Mouse (Mus musculus) right cerebral cortex, postnatal 4 days (tissue): ENCODE data around the gene Dgcr8.

ENCODE experiments used
- DNase-seq: peaks from one replicate; pipeline ENCODE4 v3.0.0-alpha.2; 2022

Gene Dgcr8

DNA sequence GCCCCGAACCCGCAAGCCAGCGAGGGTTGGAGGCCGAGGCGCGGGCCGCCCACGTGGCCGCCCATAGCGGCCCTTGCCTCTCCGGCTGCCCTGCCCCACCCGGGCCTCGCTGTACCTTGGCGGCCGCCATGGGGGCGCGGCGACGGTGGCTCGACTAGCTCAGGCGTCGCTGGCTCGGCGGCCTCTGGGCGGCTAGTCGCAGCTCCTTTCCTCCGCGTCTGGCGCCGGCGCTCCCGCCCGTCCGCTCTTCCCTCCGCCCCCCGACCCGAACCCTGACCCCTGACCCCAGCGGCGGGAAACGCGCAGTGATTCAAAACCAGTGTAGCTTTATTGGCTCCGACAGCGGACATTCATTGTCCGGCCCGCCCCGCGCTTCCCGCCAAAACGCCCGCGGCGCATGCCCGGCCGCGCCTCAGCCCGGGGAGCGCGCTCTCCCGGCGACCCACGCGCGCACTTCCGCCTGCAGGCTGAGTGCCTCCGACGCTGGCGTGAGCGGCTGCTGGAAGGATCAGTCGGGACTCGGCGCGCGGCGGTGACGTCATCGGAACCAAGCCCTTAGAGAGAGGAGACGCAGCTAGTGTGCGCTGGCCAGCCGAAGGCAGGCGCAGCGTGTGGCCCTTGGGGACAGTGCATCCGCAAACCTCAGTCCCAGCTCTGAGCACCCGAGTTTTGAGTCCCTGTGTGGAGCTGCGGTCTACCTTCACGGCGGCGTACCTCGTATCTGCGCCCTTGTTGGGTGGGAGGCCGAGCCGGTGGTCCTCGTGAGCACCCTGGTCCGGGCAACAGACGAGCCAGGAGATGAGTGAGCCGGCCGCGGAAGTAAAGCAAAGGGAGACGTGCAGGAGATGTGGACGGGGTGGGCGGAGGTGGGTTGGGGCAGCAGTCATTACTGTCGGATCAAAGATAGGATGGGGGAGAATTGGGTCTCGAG lies 40.3 kb downstream of the Dgcr8 start, which contains the start of the genes Trmt2a and Ranbp1:
Gene Trmt2a, plus strand, starts transcription at position 247 of the 931 bp plus-strand sequence.
Gene Ranbp1, minus strand, starts transcription at position 300 of the 931 bp plus-strand sequence.
- peak; percentile 99 for DNase-seq

DNA sequence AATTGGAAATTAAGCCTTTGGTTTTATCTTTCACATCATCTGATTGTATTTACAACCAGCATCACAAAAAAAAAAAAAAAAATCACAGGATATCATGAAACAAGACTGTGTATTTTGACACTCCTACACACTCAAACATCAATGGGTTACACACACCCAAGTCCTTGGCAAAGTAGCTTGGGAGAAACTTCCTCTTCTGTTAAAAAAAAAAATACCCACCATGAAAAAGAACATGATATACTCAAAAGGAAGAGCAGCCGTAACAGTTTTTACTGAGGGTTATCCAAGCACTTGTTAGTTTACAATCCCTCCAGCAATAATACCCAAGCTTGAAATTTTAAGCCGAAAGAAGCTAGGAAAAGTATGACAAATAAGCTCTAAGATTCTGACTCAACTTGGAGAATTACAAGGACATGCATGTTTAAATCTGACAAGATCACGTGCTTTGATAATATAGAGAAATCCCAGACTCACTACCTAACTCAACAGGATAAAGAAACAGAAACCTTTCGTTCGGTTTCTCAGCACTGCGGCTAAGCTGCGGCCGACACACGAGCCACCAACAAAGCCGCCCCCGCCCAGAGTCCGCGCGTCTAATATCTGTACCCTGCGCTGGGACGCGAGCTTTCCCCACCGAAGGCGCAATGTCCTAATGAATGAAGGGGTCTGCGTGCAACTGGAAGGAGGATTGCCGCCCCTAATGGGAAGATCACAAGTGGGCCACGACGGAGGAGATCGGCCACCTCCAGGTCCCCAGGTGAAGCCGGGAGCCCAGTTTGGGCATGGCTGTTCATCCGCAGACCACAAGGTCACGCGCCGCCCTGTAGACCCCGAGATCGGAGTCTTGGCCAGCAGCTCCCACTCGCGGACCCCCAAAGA lies 41.3 kb downstream of the Dgcr8 start:
- no peak for DNase-seq

DNA sequence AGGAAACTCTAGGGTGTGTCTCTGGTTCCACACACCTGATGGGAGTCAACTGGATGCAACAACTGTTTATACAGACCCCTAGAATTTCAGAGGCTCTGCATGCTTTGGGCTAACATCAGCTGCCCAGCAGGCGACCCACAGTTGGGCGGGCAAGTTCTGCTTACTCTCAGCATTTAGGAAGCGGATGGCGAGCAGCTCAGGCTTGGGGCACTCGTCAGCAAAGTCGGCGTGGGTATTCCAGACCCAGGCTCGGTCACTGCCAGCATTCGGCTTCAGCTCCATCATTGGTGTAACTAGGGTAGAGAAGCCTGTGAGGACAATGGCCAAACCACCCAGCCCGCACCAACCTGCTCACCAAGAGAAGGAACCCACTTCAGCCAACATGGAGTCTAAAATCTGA lies 47.5 kb downstream of the Dgcr8 start:
- DNase-seq, result no peak

DNA sequence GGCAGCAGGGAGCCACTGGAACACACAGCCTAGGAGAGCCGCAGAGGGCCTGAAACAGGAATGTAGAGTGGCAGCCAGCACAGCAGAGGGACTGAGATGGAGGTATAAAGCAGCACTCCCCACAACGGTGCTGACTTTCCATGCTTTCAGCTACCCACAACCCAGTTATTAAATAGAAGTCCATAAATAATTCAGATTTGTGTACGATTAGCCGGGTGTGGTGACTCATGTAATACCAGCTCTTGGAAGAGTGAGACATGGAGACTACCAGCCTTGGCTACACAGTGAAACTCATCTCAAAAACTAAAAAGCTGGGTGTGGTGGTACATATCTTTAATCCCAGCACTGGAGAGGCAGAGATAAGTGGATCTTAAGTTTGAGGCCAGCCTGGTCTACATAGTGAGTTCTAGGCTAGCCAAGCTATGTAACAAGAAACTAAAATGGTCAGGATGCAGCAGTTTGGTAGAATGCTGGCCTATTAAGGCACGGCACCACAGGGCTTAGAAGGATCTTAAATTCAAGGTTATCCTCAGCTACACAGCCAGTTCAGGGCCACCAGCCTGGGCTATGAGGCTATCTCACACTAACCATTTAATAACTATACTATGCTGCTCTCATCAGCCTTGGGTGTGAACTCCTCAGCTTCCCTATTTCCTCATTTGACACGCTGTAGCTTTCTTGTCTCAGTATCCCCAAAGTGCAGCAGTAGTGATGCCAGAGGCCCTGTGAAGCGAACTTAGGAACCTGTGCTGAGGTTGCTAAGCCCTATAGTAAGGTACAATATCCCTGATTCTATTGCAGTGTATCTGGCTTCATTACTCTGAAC lies 52.2 kb downstream of the Dgcr8 start:
- no peak for DNase-seq

DNA sequence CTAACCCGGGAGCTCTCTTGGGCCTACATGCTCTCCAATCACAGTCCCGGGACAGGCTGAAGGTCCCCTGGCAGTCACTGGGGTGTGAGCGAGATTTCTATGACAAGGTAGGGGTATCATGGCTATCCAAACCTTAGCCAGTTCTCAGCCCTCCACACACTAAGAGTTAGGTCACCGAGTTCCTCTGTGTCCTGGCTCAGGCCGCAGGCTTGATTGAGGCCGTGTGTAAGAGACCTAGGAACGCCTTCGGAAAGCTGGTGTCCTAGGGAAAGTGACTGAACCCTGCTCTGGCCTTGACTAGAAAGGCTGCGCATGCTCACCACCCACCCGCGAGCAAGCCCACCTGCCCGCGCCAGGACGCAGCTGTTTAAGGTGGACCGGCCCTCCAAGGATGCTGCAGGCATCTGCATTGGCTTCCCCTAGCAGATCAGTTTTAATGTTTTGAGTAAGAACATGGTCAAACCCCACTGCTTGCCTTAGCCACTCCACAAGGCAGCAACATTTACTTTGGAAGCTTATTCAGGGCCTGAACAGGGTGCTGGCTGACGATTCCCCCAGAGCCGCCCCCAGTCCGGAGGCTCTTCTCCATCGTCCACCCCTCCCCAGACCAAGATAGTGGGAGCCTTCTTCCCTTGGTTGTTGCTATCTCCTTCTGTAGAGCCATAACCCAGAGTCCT lies 53.5 kb downstream of the Dgcr8 start:
- peak; percentile 66 for DNase-seq

DNA sequence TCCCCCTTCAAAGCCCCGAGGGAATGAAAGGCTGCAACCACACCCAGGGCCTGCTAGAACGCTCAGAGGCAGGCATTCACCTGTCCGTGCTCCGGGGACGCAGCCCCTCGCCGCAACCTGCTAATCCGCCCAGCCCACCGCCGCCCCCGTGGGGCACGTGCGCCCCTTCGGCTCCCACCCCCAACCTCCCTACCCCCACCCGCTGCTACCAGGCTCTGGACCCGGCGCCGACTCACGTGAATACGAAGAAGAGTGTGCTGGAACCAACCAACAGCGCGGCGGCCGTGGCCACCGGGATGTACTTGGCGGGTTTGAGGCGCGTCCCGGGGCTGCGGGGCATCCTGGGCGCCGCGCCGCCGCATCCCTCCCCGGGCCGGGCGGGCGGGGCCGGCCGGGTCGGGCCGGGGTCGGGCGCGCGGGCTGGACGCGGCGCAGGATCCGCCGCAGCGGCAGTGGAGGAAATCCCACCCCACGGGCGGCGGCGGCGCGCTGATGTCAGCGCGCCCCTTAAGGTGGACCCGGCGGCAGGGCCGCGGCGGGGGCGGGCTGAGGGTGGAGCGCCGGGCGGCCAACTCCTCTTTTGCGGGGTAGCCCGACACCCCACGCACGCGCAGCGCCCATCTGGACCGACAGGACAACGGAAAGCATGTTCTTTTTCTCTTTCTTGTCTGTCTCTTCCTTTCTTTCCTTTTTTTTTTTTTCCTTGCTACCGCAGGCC lies 54.2 kb downstream of the Dgcr8 start, which contains the start of gene Zdhhc8:
Gene Zdhhc8, minus strand, starts transcription at position 466 of the 718 bp plus-strand sequence.
- peak; percentile 81 for DNase-seq

DNA sequence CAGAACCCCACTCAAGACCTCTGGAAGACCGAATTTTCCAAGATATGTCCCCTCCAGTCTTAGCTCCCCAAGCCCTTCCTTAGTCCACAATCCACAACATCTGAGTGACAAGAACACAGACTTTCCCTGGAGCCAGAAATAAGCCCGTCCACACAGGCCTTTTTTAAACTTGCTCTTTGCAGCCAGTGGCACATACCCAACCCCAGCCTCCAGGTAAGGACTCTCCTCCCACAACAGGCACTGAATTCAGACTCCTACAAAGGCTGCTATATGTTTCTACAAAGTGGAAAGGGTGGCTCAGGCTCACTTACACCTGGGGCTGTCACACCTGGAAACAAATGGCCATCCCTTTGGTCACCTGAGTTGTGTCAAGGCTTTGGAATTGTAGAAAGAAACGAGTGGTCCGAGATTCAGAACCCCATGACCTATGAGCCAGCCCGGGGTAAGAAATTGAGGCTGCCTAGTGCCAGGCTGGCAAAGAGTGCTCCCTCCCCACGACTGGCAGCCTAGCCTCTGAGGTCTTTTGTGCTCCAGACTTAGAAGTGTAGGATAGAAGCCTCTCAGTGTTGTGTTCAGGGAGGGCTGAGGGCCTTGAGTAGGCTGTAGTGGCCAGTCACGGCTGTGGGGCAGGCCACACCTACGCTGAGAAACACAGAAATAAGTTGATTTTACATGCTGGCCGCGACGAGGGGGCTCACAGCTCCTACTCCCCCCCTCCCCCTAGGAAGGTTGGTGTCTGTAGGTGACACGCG lies 55.0 kb downstream of the Dgcr8 start:
- no peak for DNase-seq

DNA sequence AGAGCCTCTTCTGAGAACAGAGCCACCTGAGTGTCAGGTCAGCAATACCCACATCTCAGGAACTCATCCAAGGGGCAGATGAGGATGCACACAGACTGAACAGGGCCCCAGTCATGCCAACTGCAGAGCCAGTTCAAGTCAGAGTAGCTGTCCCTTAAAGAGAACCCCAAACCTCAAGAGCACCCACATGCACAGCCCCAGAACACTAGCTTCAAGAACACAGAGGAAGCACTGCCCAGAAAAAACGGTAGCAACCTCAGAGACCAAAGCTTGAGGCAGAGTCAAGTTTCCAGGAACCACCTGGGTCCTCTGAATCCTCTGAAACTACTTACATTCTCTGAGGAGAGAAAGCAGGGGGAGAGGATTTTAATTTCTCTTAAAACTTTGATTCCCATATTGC lies 55.6 kb downstream of the Dgcr8 start:
- DNase-seq, result no peak

DNA sequence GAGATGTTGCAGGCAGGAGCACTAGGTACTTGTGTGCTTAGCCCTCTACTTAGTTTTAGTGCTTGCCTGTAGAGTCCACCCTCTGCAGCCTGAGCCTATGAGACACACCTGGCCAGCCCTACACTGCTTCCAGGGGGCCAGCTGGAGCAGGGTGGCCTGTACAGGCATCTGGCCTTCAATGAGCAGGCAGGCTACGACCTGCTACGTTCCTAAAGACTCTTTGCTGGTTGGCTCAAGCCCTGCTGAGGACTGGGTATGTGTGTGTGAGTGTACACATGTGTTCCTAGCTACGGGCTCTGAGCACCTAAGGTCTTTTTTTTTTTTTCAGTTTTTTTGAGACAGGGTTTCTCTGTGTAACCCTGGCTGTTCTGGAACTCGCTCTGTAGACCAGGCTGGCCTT lies 57.6 kb downstream of the Dgcr8 start:
- DNase-seq, result no peak

DNA sequence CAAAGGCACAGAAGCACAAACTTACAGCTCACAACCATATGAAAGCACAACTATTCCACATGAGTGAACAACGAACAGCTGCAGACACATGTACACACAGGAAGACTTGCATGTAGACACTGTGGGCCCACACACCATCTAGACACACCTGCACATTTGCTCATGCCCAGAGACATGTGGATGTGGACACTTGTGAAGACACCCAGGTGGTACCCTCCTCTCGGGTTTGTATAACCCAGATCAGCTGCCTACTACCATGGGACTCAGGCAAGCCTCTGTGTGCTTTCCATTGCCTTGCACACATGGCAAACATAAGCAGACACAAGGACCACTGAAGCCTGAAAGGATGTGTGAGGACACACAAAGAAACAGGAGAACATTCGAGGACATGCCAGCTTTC lies 58.0 kb downstream of the Dgcr8 start:
- DNase-seq, result no peak

DNA sequence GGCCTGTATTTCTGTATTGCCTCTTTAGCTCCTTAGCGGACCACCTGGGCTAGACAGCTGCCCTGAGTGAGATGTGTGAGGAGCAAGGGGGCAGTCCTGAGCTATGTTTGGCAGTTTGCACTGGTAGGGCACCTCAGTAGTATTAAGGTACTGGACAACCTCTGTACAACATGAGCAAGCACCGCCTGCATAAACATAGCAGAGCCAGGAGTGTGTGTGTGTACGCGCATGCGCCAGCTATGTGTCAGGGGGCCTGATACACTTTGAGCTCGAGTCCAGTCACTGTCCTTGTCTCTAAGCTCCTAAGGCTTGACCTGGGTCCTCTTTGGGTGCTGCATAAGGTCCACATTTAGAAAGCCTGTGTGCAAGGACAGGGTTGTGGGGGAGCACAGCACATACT lies 58.4 kb downstream of the Dgcr8 start:
- DNase-seq, result no peak

DNA sequence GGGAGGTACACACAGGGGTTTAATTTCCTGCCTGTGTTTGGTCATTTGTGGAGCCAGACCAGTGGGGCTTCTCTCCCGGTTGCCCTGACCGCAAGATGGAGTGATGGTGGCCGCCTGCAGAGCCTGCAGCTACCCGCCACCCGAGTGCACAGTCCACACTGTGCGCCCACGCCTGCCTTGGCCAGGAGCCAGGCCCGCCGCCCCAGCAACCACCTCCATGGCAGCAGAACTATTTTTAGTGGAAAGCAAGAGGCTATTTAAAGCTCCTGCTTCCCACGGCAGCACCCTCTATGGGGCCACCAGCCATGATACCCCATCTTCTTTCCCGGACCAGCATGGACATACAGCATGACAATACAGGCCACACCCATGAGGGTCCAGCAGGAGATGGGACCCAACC lies 59.4 kb downstream of the Dgcr8 start:
- peak; percentile 63 for DNase-seq

DNA sequence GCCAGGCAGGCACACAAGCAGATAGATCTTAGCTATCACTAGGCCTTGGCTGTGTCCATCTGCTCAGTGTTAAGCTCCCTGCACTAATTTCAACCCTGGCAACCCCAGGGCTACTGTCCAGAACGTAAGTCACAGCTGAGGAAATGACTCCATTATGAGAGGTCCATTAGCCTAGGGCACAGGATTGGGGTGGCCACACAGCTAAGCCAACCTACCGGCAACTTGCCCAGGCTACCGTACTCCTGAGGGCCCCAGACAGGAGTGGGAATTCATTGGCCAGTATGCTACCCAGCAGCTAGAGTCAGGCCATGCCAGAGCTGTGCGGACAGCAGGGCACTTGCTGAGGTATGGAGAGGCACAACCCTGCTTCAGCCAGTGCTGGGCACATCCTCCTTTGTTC lies 60.2 kb downstream of the Dgcr8 start:
- no peak for DNase-seq

DNA sequence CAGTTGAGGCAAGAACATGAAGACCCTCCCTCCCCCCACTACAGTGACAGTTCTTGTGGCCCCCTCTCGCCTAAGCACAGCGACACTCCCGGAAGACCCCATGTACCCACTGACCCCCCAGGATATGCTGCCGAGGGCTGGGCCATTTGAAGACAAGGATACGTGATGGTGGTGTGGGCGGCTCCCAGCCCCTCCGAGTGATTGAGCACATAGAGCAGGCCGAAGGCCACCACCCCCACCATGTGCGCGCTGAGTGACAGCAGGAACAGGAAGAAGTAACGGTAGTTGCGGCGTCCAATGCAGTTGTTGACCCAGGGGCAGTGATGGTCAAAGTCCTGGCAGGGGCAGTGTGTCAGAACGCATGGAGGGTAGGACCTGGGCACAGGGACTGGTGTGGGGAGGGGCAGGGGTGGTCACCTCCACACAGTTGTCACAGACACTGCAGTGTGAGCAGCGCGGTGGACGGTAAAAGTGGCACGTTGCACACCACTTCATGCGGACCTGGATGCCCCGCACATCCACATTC lies 61.1 kb downstream of the Dgcr8 start:
- no peak for DNase-seq

DNA sequence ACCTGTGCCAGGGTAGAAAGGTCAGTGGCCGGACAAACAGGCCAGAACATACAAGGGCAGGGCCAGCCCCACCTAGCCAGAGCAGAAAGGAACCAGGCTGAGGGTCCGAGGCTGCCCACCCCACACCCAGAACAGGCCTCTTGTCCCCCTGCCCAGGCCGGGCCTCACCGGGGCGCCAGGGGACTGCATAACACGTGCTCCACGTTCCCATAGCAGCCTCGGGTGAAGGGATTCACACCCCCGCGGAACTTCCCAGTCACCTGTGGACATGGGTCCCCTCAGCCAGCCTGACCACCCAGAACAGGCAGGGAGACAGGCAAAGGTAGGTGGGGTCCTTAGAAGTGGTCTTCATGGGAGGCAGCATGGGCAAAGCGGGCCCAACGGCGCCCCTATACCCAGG lies 61.9 kb downstream of the Dgcr8 start:
- no peak for DNase-seq

DNA sequence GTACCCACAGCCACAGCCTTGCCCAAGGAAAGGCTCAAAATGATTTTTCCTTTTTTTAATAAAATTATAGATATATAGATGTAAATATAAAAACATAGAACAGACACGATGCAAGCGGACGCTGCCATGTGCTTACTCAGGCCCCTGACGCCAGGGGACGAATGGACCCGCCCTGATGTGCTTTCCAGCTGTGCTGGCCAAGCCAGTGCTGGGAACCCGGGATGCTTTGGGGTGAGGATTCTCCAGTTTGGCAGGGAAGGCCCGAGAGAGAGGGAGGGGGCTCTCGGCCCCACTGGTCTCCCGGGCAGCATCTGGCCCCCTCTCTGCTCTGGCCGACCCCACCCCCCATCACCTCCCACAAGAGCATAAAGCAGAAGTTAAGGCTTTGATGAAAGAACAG lies 66.9 kb downstream of the Dgcr8 start:
- DNase-seq, result no peak

DNA sequence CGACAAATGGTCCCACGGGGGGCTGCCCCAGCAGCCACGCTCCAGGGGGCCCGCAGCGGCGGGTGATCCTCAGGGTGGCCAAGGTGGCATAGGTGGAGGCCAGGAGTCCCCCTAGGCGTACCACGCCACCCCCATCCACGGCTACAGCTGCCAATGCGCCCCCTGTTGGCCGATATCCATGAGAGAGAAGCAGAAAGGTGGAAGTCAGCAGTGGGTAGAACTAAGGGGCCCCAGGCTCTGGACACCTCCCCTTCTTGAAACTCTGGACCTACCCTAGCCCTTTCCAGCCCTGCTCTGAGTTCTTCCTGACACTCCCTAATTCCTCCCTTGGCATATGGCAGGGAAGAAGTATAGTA lies 67.5 kb downstream of the Dgcr8 start:
- DNase-seq, result no peak

DNA sequence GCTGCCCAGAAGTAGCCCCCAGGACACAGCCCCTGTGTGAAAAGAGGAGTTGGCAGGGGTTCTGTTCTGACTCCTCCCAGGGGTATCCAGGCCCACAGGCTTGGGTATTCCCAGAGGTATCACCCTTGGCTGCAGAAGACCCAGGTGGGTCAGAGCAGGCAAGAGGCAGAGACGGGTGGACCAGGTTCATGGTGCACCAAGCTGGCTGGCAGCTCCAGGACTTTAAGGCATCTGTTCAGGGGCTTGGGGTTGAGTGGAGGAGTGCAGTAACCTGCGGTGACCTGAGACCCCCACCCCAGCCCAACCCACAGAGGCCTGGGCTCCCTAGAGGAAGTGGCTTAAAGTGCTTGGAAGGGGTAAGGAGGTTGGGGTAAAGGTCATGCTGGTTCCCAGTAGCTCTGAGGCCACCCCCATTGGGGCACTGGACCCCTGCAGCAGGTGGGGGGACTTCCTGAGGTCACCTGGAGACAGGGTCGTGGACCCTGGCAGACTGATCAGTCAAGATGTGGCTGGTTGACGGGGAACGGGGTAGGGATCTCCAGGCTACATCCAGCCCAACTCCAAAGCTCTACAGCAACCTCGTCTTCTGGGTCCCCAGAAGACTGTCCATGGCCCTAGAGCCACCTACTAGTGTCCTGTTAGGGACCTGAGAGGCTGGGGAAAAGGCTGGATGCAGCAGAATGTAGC lies 68.0 kb downstream of the Dgcr8 start:
- no peak for DNase-seq

DNA sequence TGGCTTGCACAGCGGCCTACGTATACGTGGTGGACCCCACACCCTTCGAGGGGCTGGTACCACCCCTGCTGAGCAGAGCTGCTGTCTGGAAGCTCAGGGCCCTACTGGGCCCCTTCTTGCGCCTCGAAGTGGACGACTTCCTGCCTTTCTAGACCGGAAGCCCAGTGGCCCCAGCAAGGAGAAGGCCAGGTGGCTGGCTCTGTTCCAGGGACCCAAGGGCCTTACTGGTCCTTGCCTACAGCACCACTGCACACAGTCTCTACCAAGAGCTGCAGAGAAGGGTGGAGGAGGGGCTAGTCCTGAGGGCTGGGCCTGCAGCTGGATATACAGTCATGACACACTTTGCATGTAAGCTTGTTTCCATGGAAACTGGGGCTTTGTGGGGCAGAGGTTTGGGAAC lies 69.0 kb downstream of the Dgcr8 start:
- DNase-seq, result peak; percentile 58

DNA sequence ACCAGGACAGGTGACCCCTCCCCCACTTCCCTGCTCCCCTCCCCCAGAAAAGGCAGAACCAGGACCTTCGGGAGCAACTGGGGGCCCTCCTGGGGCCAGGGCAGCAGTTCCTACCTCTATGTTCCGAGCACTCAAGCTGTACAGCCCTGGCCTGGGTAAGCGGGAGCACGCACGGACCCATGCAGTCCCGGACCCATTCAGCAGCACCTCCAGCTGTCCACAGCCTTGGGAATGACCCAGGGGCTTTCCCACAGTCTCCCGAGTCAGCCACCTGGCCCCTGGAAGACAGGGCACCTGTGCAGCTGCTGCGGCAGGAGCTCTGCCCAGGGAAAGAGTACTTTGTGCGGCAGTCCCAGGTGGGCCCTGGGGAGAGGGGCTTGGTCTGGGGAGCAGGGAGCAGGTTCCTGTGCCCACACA lies 70.5 kb downstream of the Dgcr8 start:
- DNase-seq, result no peak
